Mouse (Mus musculus) limb, embryonic 15.5 days (tissue): ENCODE measurements around the gene Srsf4. TPM values are rescaled to one million over a fixed set of nuclear protein-coding genes. Genes with fewer than 3 reads are reported as not detected.

ENCODE experiments used
- ATAC-seq: fragments of 200-750 bp; cut with Nextera tagmentation; 2 replicates; pipeline ENCODE4 v1.8.0; 2017; ENCODE audit warnings: low read depth, moderate TSS enrichment; ENCODE audit not compliant: insufficient number of reproducible peaks, low FRiP score, low TSS enrichment
- H3K27ac ChIP-seq: fragments of 300-500 bp; sonication (generic); 2 replicates; pipeline ENCODE4 v1.5.1; 2015; ENCODE audit warnings: moderate library complexity, mild to moderate bottlenecking, inconsistent platforms
- H3K27me3 ChIP-seq: fragments of 300-500 bp; sonication (generic); 2 replicates; pipeline ENCODE4 v1.6.1; 2015; ENCODE audit warnings: inconsistent platforms
- H3K36me3 ChIP-seq: fragments of 300-500 bp; sonication (generic); 2 replicates; pipeline ENCODE4 v1.6.1; 2015; ENCODE audit warnings: inconsistent platforms
- H3K4me1 ChIP-seq: fragments of 300-500 bp; sonication (generic); 2 replicates; pipeline ENCODE4 v1.6.1; 2015; ENCODE audit warnings: inconsistent platforms
- H3K4me2 ChIP-seq: fragments of 300-500 bp; sonication (generic); 2 replicates; pipeline ENCODE4 v1.6.1; 2015; ENCODE audit warnings: mild to moderate bottlenecking, inconsistent platforms
- H3K4me3 ChIP-seq: fragments of 300-500 bp; sonication (generic); 2 replicates; pipeline ENCODE4 v1.5.1; 2015; ENCODE audit warnings: mild to moderate bottlenecking, inconsistent platforms
- H3K9ac ChIP-seq: fragments of 300-500 bp; sonication (generic); 2 replicates; pipeline ENCODE4 v1.6.1; 2015; ENCODE audit warnings: inconsistent platforms
- H3K9me3 ChIP-seq: fragments of 300-500 bp; sonication (generic); 2 replicates; pipeline ENCODE4 v1.6.1; 2016; ENCODE audit warnings: inconsistent platforms
- WGBS: fragments of 180-500 bp; shearing (Covaris S2); methylation state at CpG from one replicate; pipeline ENCODE4 v1.1.7; 2015; 5-methylcytosine and 5-hydroxymethylcytosine counted together
- polyA plus RNA-seq: library from polyadenylated mRNA; unstranded; fragments of >200 nt; fragmentation: Nextera tagmentation; extraction: Ambion mirVana; gene quantifications from 2 replicates; pipeline ENCODE4 v1.2.1, GENCODE M21; 2015

Gene Srsf4
- polyA plus RNA-seq, 1 experiment from 2014 or later, result 97.7 TPM

DNA sequence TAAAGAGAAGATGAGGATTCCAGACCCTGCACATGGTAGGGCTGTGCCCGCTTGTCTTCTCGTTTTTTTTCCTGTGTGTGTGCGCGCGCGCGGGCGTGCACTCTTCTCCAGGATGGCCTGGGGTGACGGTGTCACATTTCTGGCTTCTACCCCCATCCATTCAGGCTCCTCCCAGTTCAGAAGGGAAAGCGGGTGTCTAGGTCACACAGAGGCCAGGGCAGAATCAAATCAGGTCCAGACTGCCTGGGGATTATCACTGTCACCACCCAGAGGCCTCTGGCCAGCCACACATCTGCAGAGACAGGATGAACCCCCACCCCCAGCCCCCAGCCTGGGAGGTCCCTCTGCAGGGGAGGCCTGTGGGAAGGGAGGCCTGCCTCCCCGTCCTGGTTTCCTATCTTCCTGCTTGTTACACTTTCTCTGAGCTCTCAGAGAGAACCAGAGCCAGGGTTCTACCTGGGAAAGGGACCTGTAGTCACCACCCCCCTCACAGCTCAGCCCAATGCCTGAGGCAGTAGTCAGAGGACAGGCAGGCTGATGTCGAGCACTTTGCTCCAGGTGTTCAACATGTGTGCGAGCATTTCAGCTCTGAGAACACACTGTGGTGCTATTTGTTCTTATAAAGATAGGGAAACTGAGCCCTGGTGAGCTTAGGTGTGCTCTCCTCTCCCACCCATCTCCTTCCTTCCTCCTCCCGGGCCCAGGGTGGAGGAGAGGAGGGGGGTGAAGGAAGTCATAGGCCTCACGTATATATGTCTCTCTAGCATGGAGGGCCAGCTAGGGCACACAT lies 45.5 kb downstream of the Srsf4 start:
- no peak for ATAC-seq
- Histone ChIP-seq H3K36me3 (peaks cover 11% of the 10 kb centered on the region), H3K9me3 (no peaks in the 10 kb centered on the region), H3K4me2 (peak overlapping the region; percentile 82), H3K27me3 (peaks cover 31% of the 10 kb centered on the region), H3K4me3 (peak overlapping the region; percentile 4; the same call in 1 of the 2 replicates), H3K9ac (no peak overlapping the region), H3K4me1 (peaks cover 93% of the 10 kb centered on the region), H3K27ac (peak overlapping the region; percentile 94)
- WGBS, result 12% methylated on average over 15 of the region's 15 CpGs

DNA sequence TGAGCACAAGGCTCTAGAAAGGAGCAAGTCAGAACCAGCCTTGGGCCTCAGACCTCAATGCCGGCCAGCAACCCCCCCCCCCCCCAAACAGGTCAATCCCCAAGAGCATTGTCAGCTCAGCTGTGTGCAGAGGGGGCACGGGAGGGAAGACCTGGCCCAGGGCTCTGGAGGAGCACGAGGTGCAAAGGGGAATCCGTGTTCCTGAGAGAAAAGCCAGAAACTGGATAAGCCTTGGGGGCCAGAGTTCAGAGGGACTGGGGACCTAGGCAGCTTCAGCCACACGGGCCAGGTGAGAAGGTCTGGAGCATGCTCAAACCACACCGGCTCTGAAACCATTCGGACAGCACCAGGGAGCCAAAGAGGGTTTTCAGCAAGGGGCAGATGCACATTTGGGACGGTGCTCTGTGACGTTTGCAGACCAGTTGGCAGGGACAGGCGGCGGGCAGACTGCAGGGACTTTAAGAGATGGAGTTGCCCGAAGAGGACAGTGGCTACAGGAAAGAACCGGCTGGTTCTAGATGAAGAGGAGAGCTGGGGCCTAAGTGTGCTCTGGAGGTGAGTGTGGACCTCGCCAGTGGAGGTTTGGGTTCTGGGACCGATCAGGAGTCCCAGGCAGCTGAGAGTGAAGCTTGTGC lies 46.2 kb downstream of the Srsf4 start:
- Histone ChIP-seq H3K27ac (peak overlapping the region; percentile 94), H3K4me3 (peak overlapping the region; percentile 68), H3K36me3 (peaks cover 15% of the 10 kb centered on the region), H3K4me2 (peak overlapping the region; percentile 82), H3K4me1 (peaks cover 94% of the 10 kb centered on the region), H3K9ac (peak overlapping the region; percentile 79; the same call in 1 of the 2 replicates), H3K27me3 (peaks cover 31% of the 10 kb centered on the region), H3K9me3 (no peaks in the 10 kb centered on the region)
- WGBS, result 11% methylated on average over 15 of the region's 15 CpGs
- ATAC-seq, result no peak

DNA sequence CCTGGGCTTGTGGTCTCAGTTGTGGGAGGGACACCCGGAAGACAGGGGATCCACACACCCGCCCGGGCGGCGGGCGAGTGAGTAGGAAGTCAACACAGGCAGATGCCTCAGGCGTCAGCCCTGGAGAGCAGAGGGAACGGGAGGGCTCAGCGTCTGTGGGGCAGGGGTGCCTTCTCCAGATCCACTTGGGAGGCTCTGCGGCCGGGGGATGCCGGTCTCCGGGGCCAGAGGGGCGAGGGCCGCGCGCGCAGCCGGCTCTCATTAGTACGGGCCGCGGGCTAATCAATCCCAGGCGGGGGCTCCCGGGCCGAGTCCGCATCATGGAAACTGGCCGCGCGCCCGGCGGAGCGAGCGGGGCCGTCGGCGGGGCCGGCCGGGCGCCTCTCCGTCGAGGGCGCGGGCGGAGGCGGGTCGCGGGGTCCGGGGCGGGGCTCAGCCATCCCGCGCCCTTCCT lies 46.8 kb downstream of the Srsf4 start:
- Histone ChIP-seq H3K4me3 (peak overlapping the region; percentile 68), H3K9me3 (no peaks in the 10 kb centered on the region), H3K36me3 (peaks cover 17% of the 10 kb centered on the region), H3K4me2 (peak overlapping the region; percentile 82), H3K4me1 (peaks cover 95% of the 10 kb centered on the region), H3K9ac (peak overlapping the region; percentile 79), H3K27ac (peak overlapping the region; percentile 94), H3K27me3 (peaks cover 31% of the 10 kb centered on the region)
- peak; percentile 36; the same call in 1 of the 2 replicates for ATAC-seq
- WGBS, result 3% methylated on average over 51 of the region's 51 CpGs

DNA sequence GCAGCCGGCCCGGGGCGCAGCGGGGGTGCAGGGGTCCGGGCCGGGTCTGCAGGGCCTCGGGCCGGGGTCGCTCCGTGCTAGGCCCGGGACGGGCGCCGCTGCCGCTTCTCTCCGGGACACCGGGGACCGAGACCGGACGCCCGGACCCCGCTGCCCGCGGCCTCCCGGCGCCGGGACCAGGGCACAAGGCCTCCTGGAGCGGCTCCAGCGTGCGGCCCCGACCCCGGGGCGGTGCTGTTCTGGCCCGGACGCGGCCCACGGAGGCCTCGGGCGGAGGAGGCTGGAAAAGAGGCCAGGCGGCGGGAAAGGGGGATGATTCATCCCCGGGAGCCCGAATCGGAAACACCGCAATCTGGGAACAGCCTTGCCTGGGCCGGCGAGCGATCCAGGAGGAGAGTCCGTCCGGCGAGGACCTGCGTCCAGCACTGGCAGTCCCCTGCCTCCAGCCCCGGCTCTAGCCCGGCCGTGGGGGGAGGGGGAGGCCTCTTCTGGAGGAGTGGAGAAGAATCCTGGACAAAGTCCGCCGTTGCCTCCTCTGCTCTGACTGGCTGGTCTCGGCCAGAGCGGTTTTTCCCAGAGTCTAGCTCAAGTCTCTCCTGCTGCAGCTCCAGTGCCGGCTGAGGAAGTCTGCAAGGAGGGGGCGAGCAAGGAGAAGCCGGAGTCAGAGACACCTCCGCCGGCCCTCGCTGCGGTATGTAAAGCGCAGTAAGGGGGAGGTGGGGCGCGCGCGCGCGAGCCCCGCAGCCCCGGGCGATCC lies 47.4 kb downstream of the Srsf4 start:
- Histone ChIP-seq H3K9me3 (no peaks in the 10 kb centered on the region), H3K4me2 (peak overlapping the region; percentile 82), H3K9ac (peak overlapping the region; percentile 79), H3K27ac (peak overlapping the region; percentile 94), H3K27me3 (peaks cover 30% of the 10 kb centered on the region), H3K4me3 (peak overlapping the region; percentile 68), H3K36me3 (peaks cover 17% of the 10 kb centered on the region), H3K4me1 (peaks cover 93% of the 10 kb centered on the region)
- ATAC-seq, result peak; percentile 3; the same call in 1 of the 2 replicates
- 0% methylated on average over 73 of the region's 76 CpGs for WGBS

DNA sequence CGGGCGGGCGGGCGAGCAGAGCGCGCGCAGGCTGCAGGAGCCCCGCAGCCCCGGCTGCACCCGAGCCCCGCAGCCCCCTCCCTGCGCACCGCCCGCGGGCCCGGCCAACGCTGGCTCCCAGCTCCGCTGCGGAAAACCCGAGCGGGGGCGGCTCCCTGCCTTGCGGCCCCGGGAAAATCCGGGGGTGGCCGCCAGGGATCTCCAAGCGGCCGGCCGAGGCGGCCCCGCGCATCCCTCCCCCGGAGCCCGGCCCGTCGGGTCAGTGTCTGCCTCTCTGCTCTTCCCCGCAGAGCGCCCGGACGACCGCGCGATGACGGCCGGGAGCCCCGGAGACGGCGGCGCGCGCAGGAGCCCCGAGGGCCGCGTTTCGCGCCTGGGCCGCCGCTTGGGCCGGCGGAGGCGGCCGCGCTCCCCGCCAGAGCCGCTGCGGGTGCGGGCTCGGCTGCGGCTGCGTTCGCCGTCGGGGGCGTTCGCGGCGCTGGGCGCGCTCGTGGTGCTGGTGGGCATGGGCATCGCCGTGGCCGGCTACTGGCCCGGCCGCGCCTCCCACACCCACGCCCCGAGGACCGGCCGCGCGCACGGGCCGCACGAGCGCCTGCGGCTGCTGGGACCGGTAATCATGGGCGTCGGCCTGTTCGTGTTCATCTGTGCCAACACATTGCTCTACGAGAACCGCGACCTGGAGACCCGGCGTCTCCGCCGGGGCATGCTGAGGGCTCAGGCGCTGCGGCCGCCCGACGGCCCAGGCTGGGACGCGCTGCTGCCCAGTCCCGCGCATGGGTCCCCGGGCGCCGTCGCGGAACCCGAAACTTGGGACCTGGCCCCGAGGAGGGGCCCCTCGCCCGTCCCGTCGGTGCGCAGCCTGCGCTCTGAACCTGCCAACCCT lies 48.3 kb downstream of the Srsf4 start, which contains the start of gene Tmem200b:
TSS of gene Tmem200b (plus strand) at position 311 of the 886 bp plus-strand sequence.
- Histone ChIP-seq H3K4me1 (peaks cover 88% of the 10 kb centered on the region), H3K27ac (peak within 1 kb of the TSS; percentile 94), H3K9ac (peak within 1 kb of the TSS; percentile 79), H3K27me3 (peaks cover 22% of the 10 kb centered on the region), H3K4me2 (peak within 1 kb of the TSS; percentile 82), H3K9me3 (no peaks in the 10 kb centered on the region), H3K36me3 (peaks cover 25% of the 10 kb centered on the region), H3K4me3 (peak within 1 kb of the TSS; percentile 68)
- under 1% methylated on average over 95 of the region's 130 CpGs for WGBS
- ATAC-seq, result no peak; the same call in 1 of the 2 replicates

DNA sequence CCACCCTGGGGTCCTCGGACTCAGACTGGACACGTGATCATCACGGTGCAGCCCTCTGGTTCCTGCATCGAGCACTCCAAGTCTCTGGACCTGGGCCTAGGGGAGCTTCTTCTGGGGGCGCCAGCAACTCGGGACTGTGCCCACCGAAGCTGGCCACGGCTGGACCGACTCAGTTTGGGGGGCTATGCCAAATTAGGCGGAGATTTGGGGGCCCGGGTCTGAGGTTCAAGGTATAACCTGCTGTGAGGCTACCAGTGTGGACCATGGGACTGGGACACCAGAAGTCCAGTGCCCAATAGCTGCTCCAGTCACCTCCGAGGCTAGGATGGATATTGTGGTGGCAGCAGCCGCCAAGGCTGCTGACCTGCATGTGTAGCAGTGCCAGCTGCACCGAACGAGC lies 49.0 kb downstream of the Srsf4 start:
- Histone ChIP-seq H3K27ac (no peak overlapping the region), H3K9ac (peak overlapping the region; percentile 79), H3K36me3 (peaks cover 26% of the 10 kb centered on the region), H3K4me3 (peak overlapping the region; percentile 68), H3K9me3 (no peaks in the 10 kb centered on the region), H3K4me2 (peak overlapping the region; percentile 82), H3K27me3 (peaks cover 15% of the 10 kb centered on the region), H3K4me1 (peaks cover 84% of the 10 kb centered on the region)
- WGBS, result 57% methylated on average over 15 of the region's 15 CpGs
- no peak for ATAC-seq

DNA sequence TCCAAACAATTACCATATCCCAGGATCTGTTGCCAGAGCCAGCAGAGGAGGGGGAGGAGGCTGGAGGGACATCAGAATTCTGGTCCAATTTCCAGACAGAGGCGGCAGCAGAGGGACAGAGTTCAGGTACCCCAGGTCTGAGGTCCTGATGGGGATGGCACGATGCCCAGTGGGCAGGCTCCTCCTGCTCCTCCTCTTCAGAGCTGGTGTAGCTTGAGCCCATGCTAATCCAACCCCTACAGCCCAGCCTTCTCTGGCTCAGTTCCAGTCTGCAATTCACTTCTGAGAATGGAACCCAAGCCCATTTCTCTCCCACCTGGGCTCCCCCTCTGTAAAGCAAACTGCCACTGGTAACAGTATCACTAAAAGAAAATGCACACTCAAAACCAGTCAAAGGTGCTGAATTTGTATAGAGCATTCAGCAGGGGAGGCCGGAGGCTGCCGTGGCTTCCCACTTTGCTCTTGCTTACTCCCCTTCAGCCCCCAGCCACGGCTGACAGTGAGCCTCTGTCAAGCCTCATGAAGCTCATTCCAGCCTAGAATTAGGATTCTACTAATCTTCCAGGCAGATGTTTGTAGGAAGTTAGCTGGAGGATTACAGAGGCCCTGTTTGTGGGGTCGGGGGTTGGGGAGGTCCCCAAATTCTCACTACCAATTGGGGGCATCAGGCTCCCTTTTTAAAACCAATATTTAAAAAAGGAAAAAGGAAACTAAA lies 50.8 kb downstream of the Srsf4 start:
- H3K36me3 ChIP-seq, result peaks cover 43% of the 10 kb centered on the region
- 46% methylated on average over 6 of the region's 6 CpGs for WGBS
- no peak overlapping the region for H3K4me2 ChIP-seq
- H3K4me3 ChIP-seq, result no peak overlapping the region
- H3K27me3 ChIP-seq, result peaks cover 13% of the 10 kb centered on the region
- no peak overlapping the region for H3K9ac ChIP-seq
- no peak for ATAC-seq
- H3K9me3 ChIP-seq, result no peaks in the 10 kb centered on the region
- peaks cover 71% of the 10 kb centered on the region for H3K4me1 ChIP-seq
- H3K27ac ChIP-seq, result peak overlapping the region; percentile 77

DNA sequence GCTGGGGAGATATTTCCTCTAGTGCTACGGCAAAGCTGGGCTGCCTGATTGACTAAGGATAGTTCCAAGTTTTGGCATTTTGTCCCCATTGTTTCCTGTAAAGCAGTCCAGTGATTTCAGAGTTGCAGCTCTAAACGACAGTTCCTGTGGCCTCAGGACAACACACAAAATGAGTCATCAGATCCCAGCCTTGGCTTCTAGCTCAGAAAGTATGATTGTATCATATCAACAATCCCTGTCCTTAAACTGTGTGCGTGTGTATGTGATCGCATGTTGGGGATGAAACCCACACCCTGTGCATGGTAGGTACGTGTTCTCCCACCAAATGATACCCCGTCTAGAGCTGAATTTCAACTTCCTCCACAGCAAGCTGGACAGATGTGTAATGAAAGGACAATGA lies 55.7 kb downstream of the Srsf4 start:
- Histone ChIP-seq H3K27me3 (no peaks in the 10 kb centered on the region), H3K27ac (no peak overlapping the region), H3K36me3 (peaks cover 63% of the 10 kb centered on the region), H3K9ac (no peak overlapping the region), H3K4me1 (peaks cover 24% of the 10 kb centered on the region), H3K4me3 (no peak overlapping the region), H3K9me3 (no peaks in the 10 kb centered on the region), H3K4me2 (no peak overlapping the region)
- 83% methylated on average over 6 of the region's 6 CpGs for WGBS
- ATAC-seq, result no peak

DNA sequence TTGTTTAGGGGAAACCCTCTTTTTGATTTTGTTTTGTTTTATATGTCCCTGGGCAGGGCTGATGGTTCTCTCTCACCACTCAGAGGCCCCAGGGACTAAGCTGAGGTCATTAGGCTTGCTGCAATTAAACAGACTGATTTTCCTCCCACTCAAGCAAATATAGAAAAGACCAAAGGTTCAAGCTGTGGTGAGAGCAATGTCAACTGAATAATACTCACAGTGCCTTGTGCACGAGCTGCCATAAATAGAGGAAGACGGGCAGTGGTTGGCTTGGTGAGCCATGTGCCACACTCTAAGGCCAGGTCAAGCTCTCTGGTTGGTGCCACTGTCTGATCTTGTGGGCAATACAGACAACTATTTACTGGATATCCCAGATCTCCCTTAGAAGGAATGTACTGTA lies 66.0 kb downstream of the Srsf4 start:
- Histone ChIP-seq H3K27me3 (no peaks in the 10 kb centered on the region), H3K9me3 (no peaks in the 10 kb centered on the region), H3K4me3 (no peak overlapping the region), H3K9ac (no peak overlapping the region), H3K4me1 (peaks cover 16% of the 10 kb centered on the region), H3K4me2 (no peak overlapping the region), H3K27ac (no peak overlapping the region), H3K36me3 (peaks cover 12% of the 10 kb centered on the region; the same call in 1 of the 2 replicates)
- WGBS, result 90% methylated on average over 2 of the region's 2 CpGs
- no peak for ATAC-seq

DNA sequence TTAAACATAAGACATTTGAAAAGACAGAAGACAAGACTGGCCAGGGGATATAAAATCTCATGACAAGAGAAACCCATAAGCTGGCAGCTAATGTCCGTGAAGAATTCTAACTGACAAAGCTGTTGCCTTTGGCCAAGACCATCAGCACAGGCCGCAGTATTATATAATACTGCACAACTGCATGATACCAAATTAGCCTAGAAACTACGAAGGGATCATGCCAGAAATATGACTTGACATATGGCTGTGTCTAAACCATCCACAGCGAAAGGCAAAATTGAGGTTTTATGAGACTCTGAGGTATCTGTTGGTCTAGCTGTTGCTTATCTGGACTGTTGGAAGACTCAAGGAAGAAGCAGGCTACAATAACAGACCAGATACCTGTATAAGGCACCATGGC lies 67.4 kb downstream of the Srsf4 start:
- no peak overlapping the region for H3K27ac ChIP-seq
- no peaks in the 10 kb centered on the region for H3K27me3 ChIP-seq
- H3K36me3 ChIP-seq, result no peaks in the 10 kb centered on the region
- no peak for ATAC-seq
- H3K4me1 ChIP-seq, result peaks cover 17% of the 10 kb centered on the region
- no peak overlapping the region for H3K4me2 ChIP-seq
- 93% methylated on average over 4 of the region's 4 CpGs for WGBS
- no peaks in the 10 kb centered on the region for H3K9me3 ChIP-seq
- no peak overlapping the region for H3K9ac ChIP-seq
- no peak overlapping the region for H3K4me3 ChIP-seq
